Mouse (Mus musculus): ENCODE measurements around the gene Dapk2. TPM values are rescaled to one million over a fixed set of nuclear protein-coding genes. Genes with fewer than 3 reads are reported as not detected.

Gene Dapk2
- polyA plus RNA-seq, 1 experiment from 2014 or later = 2.7 TPM

DNA sequence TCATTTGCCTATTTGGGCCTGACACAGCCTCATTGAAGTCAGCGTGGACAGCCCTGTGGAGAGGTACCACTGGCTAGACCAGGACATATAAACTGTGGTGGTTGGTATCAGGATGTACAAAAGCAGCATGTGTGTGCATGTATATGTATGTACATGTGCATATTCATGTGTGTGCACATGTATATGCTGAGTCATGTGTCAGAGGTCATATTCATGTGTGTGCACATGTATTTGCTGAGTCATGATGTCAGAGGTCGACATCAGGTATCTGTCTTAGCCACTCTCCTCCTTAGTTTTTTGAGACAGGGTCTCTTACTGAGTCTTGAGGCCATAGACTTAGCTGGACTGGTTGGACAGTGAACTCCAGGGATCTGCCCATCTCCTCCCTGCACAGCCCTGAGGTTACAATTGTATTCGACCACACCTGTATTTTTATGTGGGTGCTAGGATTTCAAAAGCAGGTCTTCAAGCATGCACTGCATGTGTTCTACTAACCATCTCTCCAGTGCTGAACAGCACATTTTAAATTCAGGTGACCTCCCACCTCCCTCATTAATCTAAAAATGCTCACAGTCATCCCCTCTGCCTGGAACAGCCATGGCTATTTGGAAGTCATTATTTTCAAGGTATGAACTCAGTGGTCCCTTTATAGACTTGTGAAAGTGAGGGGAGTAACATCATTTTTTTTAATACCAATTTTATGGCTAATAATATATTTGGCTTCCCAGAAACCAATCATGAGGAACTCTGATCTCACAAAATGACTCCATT is 146.5 kb downstream of the Dapk2 start:
- DNase-seq (ENCODE audit: low spot score) = no peak
- H3K27me3 ChIP-seq (ENCODE audit: control insufficient read depth, insufficient read depth, low read length) = no peaks in the 10 kb centered on the region
- H3K4me1 ChIP-seq (replicated peaks; ENCODE audit: control insufficient read depth, insufficient read depth, low read length) = no peaks in the 10 kb centered on the region
- H3K27ac ChIP-seq (ENCODE audit: low read depth, low read length) = no peak overlapping the region
- 85% methylated on average over 3 of the region's 3 CpGs for WGBS
- no peak for ATAC-seq (ENCODE audit: low FRiP score)
- H3K9me3 ChIP-seq (ENCODE audit: control insufficient read depth, low read length) = no peaks in the 10 kb centered on the region
- H3K9ac ChIP-seq (ENCODE audit: low read depth, low read length) = no peak overlapping the region
- no peak overlapping the region for H3K4me3 ChIP-seq (ENCODE audit: low read depth, low read length)
- H3K4me2 ChIP-seq (replicated peaks; ENCODE audit: low read depth, low read length) = no peak overlapping the region
- no peaks in the 10 kb centered on the region for H3K36me3 ChIP-seq (ENCODE audit: control insufficient read depth, insufficient read depth, low read length)

DNA sequence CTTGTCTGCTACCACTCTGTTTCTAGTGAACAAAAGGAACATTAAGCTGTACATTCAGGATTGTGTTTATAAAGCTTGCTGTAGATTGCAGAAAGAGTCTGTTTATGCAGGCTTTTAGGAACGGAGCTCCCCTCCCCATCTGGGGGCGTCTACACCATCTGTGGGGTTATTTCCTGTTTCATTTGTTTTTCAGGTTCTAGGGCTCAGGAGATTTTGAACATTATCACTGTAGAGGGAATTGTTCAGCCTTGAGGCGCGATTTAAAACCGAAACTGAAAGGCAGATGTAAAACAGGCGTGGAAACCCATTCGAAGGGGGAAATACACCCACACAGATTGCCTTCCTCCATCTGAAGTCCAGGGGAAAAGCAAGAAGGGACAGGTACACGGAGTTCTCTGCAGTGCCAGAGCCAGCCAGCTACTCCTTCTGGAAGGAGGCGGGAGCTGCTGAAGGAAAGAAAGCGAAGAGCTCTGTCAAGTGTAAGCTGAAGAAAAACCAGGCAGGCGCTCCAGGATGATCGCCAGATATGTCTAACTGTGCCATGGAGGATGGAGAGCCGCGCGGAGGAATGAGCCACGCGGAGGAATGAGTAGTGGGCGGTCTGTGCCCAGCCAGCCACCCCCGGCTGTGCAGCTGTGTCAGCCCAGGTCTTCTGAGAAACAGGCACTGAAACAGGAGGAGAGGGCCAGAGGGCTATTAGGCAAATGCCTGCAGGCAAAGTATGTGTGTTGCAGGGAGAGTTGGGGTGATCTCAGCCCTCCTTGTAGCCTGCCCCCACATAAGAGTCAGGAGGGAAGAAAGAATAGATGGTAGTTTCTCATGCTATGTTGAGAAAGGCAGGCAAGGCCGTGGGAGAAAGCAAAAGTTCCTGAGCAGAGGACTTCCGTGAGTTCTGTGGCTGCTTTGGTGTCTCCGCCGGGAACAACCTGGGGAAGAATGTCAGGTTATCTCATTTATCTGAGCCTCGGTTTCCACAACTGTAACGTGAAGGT is 147.4 kb downstream of the Dapk2 start:
- no peak overlapping the region for H3K27ac ChIP-seq (ENCODE audit: low read depth, low read length)
- DNase-seq (ENCODE audit: low spot score) = no peak
- no peaks in the 10 kb centered on the region for H3K4me1 ChIP-seq (replicated peaks; ENCODE audit: control insufficient read depth, insufficient read depth, low read length)
- no peak overlapping the region for H3K4me3 ChIP-seq (ENCODE audit: low read depth, low read length)
- H3K4me2 ChIP-seq (replicated peaks; ENCODE audit: low read depth, low read length) = no peak overlapping the region
- no peaks in the 10 kb centered on the region for H3K9me3 ChIP-seq (ENCODE audit: control insufficient read depth, low read length)
- no peaks in the 10 kb centered on the region for H3K36me3 ChIP-seq (ENCODE audit: control insufficient read depth, insufficient read depth, low read length)
- H3K27me3 ChIP-seq (ENCODE audit: control insufficient read depth, insufficient read depth, low read length) = no peaks in the 10 kb centered on the region
- 59% methylated on average over 25 of the region's 25 CpGs for WGBS
- ATAC-seq (ENCODE audit: low FRiP score) = no peak
- no peak overlapping the region for H3K9ac ChIP-seq (ENCODE audit: low read depth, low read length)

DNA sequence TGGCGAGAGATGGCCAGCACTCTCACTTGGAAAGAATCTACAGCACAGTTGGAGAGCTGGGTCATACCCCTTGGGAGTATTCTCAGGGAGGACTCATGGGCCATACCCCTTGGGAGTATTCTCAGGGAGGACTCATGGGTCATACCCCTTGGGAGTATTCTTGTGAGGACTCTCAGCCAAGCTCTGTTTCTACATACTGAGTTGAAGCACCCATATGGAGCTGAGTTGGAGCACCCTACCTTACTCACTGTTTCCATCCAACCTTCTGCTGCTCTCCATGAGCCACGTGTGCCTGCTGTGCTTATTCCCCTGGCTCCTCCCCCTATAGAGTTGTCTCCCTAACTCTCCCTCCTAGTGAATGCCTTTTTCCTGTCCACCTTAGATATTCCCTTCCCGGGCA is 148.4 kb downstream of the Dapk2 start:
- 84% methylated on average over 3 of the region's 3 CpGs for WGBS
- DNase-seq (ENCODE audit: low spot score) (no peak), ATAC-seq (ENCODE audit: low FRiP score) (no peak)
- Histone ChIP-seq H3K4me3 (ENCODE audit: low read depth, low read length) (no peak overlapping the region), H3K4me2 (replicated peaks; ENCODE audit: low read depth, low read length) (no peak overlapping the region), H3K4me1 (replicated peaks; ENCODE audit: control insufficient read depth, insufficient read depth, low read length) (no peaks in the 10 kb centered on the region), H3K27me3 (ENCODE audit: control insufficient read depth, insufficient read depth, low read length) (no peaks in the 10 kb centered on the region), H3K36me3 (ENCODE audit: control insufficient read depth, insufficient read depth, low read length) (no peaks in the 10 kb centered on the region), H3K9me3 (ENCODE audit: control insufficient read depth, low read length) (no peaks in the 10 kb centered on the region), H3K27ac (ENCODE audit: low read depth, low read length) (no peak overlapping the region), H3K9ac (ENCODE audit: low read depth, low read length) (no peak overlapping the region)

DNA sequence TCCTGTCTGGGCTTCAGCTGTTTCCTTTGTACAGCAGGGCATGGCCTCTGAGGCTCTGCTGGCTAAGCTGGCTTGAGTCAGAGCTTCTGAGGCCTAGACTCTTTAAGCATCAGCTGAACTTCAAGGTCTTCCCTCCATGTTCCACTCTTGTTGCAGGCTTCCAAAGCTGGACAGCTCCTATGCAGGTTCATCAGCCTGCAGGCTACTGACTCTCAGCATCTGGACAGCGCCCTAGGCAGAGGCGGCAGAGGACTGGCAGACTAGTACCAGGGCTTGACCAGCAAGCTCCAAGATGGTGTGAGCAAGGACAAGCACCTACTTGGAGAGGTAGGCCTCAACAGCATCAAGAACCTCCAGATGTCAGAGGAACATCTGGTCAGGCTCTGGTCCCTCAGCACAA is 149.3 kb downstream of the Dapk2 start:
- ATAC-seq (ENCODE audit: low FRiP score) (no peak), DNase-seq (ENCODE audit: low spot score) (peak; percentile 46)
- no peaks in the 10 kb centered on the region for H3K4me1 ChIP-seq (replicated peaks; ENCODE audit: control insufficient read depth, insufficient read depth, low read length)
- H3K4me2 ChIP-seq (replicated peaks; ENCODE audit: low read depth, low read length) = no peak overlapping the region
- 34% methylated on average over 2 of the region's 2 CpGs for WGBS
- no peak overlapping the region for H3K27ac ChIP-seq (ENCODE audit: low read depth, low read length)
- H3K9me3 ChIP-seq (ENCODE audit: control insufficient read depth, low read length) = no peaks in the 10 kb centered on the region
- H3K27me3 ChIP-seq (ENCODE audit: control insufficient read depth, insufficient read depth, low read length) = no peaks in the 10 kb centered on the region
- no peak overlapping the region for H3K4me3 ChIP-seq (ENCODE audit: low read depth, low read length)
- H3K9ac ChIP-seq (ENCODE audit: low read depth, low read length) = no peak overlapping the region
- H3K36me3 ChIP-seq (ENCODE audit: control insufficient read depth, insufficient read depth, low read length) = no peaks in the 10 kb centered on the region

DNA sequence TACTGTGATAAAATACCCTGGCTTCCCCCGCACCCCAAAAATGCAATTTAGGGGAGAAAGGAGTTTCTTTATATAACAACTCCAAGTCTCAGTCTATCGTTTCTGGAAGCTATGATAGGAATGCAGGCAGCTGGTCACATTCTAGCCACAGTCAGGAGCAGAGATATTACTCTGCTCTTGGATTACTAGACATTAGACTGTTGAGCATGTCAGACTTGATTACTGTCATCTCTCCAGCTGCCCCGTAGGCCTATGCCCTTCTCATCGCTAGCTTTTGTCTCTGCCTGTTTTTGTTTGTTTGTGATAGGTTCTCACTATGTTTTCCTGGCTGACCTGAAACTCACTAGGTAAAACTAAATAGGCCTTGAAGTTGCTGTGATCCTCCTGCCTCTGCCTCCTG is 150.7 kb downstream of the Dapk2 start:
- 84% methylated on average over 4 of the region's 4 CpGs for WGBS
- H3K4me3 ChIP-seq (ENCODE audit: low read depth, low read length) = no peak overlapping the region
- H3K36me3 ChIP-seq (ENCODE audit: control insufficient read depth, insufficient read depth, low read length) = no peaks in the 10 kb centered on the region
- H3K9ac ChIP-seq (ENCODE audit: low read depth, low read length) = no peak overlapping the region
- no peaks in the 10 kb centered on the region for H3K27me3 ChIP-seq (ENCODE audit: control insufficient read depth, insufficient read depth, low read length)
- H3K4me1 ChIP-seq (replicated peaks; ENCODE audit: control insufficient read depth, insufficient read depth, low read length) = no peaks in the 10 kb centered on the region
- H3K9me3 ChIP-seq (ENCODE audit: control insufficient read depth, low read length) = no peaks in the 10 kb centered on the region
- DNase-seq (ENCODE audit: low spot score) = no peak
- ATAC-seq (ENCODE audit: low FRiP score) = no peak
- no peak overlapping the region for H3K4me2 ChIP-seq (replicated peaks; ENCODE audit: low read depth, low read length)
- no peak overlapping the region for H3K27ac ChIP-seq (ENCODE audit: low read depth, low read length)

DNA sequence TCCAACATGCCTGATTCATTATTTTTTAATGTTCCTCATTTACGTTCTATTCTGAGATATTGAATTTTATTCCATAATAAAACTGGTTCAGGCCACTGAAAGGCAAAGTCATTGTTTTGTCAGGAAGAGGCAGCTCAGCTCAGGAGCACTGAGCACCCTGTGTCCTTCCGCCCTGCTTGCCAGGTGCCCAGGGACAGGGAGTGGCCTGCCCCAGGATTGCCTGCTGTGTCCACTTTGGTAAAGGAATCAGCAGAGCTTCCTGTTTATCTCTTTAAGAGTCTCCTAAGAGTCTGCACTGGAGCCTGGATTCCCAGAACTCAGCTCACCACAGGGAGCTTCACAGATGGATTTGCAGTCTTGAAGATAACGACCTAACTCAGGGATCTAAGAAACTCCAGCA is 153.4 kb downstream of the Dapk2 start:
- no peak overlapping the region for H3K9ac ChIP-seq (ENCODE audit: low read depth, low read length)
- H3K27ac ChIP-seq (ENCODE audit: low read depth, low read length) = no peak overlapping the region
- no peak overlapping the region for H3K4me3 ChIP-seq (ENCODE audit: low read depth, low read length)
- H3K27me3 ChIP-seq (ENCODE audit: control insufficient read depth, insufficient read depth, low read length) = no peaks in the 10 kb centered on the region
- H3K9me3 ChIP-seq (ENCODE audit: control insufficient read depth, low read length) = no peaks in the 10 kb centered on the region
- no peaks in the 10 kb centered on the region for H3K4me1 ChIP-seq (replicated peaks; ENCODE audit: control insufficient read depth, insufficient read depth, low read length)
- H3K4me2 ChIP-seq (replicated peaks; ENCODE audit: low read depth, low read length) = no peak overlapping the region
- H3K36me3 ChIP-seq (ENCODE audit: control insufficient read depth, insufficient read depth, low read length) = no peaks in the 10 kb centered on the region
- DNase-seq (ENCODE audit: low spot score) (no peak), ATAC-seq (ENCODE audit: low FRiP score) (no peak)
- 54% methylated on average over 3 of the region's 3 CpGs for WGBS

DNA sequence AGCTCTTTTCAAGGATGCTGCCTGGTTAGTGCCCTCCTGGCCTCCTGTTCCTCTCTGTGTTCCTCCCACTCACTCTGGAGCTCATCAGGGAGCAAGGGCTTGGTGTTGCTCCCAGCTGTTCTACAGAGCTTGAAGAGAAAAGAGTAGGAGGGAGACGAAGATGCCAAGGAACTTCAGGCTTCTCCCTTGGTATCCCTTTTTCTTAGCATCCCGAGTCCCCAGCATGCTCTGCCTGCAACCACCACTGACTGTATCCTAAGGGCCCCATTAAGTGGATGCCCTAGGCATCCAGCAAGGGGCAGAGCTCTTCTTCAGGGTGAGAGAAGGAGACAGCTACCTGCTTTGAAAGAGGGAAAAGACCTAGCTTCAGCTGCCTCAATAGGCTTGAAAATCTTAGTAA is 158.6 kb downstream of the Dapk2 start:
- 80% methylated on average over 2 of the region's 2 CpGs for WGBS
- Histone ChIP-seq H3K4me1 (replicated peaks; ENCODE audit: control insufficient read depth, insufficient read depth, low read length) (no peaks in the 10 kb centered on the region), H3K27ac (ENCODE audit: low read depth, low read length) (no peak overlapping the region), H3K27me3 (ENCODE audit: control insufficient read depth, insufficient read depth, low read length) (no peaks in the 10 kb centered on the region), H3K9me3 (ENCODE audit: control insufficient read depth, low read length) (no peaks in the 10 kb centered on the region), H3K9ac (ENCODE audit: low read depth, low read length) (no peak overlapping the region), H3K4me3 (ENCODE audit: low read depth, low read length) (no peak overlapping the region), H3K36me3 (ENCODE audit: control insufficient read depth, insufficient read depth, low read length) (no peaks in the 10 kb centered on the region), H3K4me2 (replicated peaks; ENCODE audit: low read depth, low read length) (no peak overlapping the region)
- DNase-seq (ENCODE audit: low spot score) = no peak
- no peak for ATAC-seq (ENCODE audit: low FRiP score)

Data from hindbrain, embryonic 11.5 days (tissue).